ENCODE assay signal across 9 mouse cellular contexts in the genomic region with DNA sequence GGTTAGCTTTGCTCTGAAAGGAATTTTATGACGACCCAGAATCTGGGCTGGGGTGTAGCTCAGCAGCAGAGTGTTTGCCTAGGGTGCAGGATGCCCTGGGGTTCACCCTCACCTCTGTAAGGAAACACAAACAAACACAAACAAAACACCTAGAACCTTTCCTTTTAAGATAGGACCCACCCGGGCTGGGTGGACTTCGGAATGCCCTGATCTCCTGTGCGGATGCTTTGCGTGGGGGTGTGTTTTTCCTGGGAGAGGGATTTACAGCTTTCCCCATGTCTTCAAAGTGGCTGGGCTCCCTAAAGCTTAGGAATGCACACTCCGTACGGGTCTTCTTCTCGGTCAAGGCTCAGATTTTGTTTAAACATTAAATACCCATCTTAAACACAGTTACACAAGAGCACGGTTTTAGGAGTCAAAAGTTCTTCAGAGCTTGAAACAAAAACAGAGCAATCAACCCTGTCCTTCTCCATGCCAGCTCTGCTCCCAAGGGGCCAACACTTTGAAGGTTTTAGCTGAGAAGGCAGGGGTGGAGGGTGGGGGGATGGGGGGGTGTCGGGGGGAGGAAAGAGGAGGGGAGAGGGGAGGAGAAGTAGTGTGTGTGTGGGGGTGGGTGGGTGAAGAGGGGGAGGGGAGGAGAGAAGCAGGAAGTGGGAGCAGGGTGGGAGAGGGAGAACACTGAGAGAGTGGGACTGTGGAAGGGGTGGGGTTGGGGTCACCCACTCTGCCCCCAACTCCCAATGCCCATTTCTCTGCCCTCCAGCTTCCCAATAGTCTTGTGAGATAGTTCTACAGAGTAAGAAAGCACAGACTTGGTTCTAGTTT. TPM values are rescaled to one million over a fixed set of nuclear protein-coding genes. Genes with fewer than 3 reads are reported as not detected.
A peak's percentile ranks its signal among the peaks of the same experiment; 100 is the strongest.
DNase-seq lines count a peak whose midpoint lies in the region; ATAC-seq and TF ChIP-seq lines count a peak whose summit lies in the region.
"Had no signal": no experiment of that assay in that cellular context is flagged by ENCODE, and none has a peak within 500 bp of the region (broad histone marks: within the 10 kb centered on the region; RNA-seq: fewer than 3 reads in every experiment).

No protein-coding gene starts in this region.

- H3K4me3 ChIP-seq in gastrocnemius, adult 2 months, result no peak overlapping the region
- H3K4me3 ChIP-seq in kidney, embryonic 14.5 days (ENCODE audit: low read length), result no peak overlapping the region
- H3K4me3 ChIP-seq: megakaryocyte, embryonic 14.5 days had no signal

- peak overlapping the region; percentile 0; the same call in 1 of the 2 replicates for H3K9ac ChIP-seq in kidney, embryonic 14.5 days (ENCODE audit: low read depth, low read length)

- H3K4me1 ChIP-seq in kidney, embryonic 14.5 days (ENCODE audit: control insufficient read depth, insufficient read depth, low read length), result peaks cover 63% of the 10 kb centered on the region
- H3K4me1 ChIP-seq: megakaryocyte, embryonic 14.5 days had no signal

- no peaks in the 10 kb centered on the region for H3K27me3 ChIP-seq in kidney, embryonic 14.5 days (ENCODE audit: control insufficient read depth, insufficient read depth, low read length)
- no peaks in the 10 kb centered on the region for H3K27me3 ChIP-seq in splenic B cell, adult 2 months (ENCODE audit: control insufficient read depth, insufficient read depth, low read length, poor library complexity, severe bottlenecking)

- H3K4me2 ChIP-seq in kidney, embryonic 14.5 days (replicated peaks; ENCODE audit: low read depth, low read length), result peak overlapping the region; percentile 34

- WGBS in kidney, embryonic 14.5 days, result 4% methylated on average over 10 of the region's 10 CpGs

- TF ChIP-seq CTCF in gastrocnemius, adult 2 months (IDR thresholded peaks at IDR 0.05), result no peak

- H3K36me3 ChIP-seq in kidney, embryonic 14.5 days (ENCODE audit: control insufficient read depth, insufficient read depth, low read length), result no peaks in the 10 kb centered on the region
- H3K36me3 ChIP-seq in splenic B cell, adult 2 months (ENCODE audit: control insufficient read depth, insufficient read depth, low read length, poor library complexity, severe bottlenecking), result no peaks in the 10 kb centered on the region

- no peak for DNase-seq in gastrocnemius, adult 2 months
- no peak for DNase-seq in gastrocnemius, postnatal 14 days
- DNase-seq in lung, postnatal 10 days, result peak; percentile 29
- DNase-seq in lung, postnatal 25 days (ENCODE audit: low spot score), result no peak
- DNase-seq in splenic B cell, adult 2 months (ENCODE audit: low read depth, low spot score), result peak; percentile 28
- DNase-seq in spleen, postnatal 10 days (ENCODE audit: low spot score in 2 of 2), result no peak
- DNase-seq in adrenal gland, adult 8-10 months, result no peak

- no peaks in the 10 kb centered on the region for H3K9me3 ChIP-seq in kidney, embryonic 14.5 days (ENCODE audit: control insufficient read depth, low read length)
- H3K9me3 ChIP-seq: megakaryocyte, embryonic 14.5 days had no signal

- intact Hi-C loops in gastrocnemius, adult 2 months (cut with DNase I), result no loop called here
- intact Hi-C loops in gastrocnemius, postnatal 14 days (cut with DNase I; ENCODE audit: low total_unique reads), result no loop called here

- peak overlapping the region; percentile 57 for H3K27ac ChIP-seq in gastrocnemius, adult 2 months
- peak overlapping the region; percentile 90 for H3K27ac ChIP-seq in kidney, embryonic 14.5 days (ENCODE audit: low read depth, low read length)

- ATAC-seq in kidney, embryonic 14.5 days (ENCODE audit: low FRiP score, low TSS enrichment), result peak; percentile 76

RNA-seq across cellular contexts. Expression of gene Afap1, which starts 7.5 kb away (rescaled TPM):
- total RNA-seq in gastrocnemius, adult 2 months (2021), result 1 to 10 TPM; 7.4 to 8.3 TPM
- total RNA-seq in gastrocnemius, postnatal 14 days (2021), result 10 to 100 TPM; 11.0 to 14.5 TPM
- polyA plus RNA-seq in kidney, embryonic 14.5 days (2014; fragmentation: Nextera tagmentation; extraction: Ambion mirVana), result 16.8 and 23.6 TPM in 2 replicates
- 10 to 100 TPM; 15.9 to 32.3 (median 22.7) TPM for total RNA-seq in adrenal gland, adult 8-10 months (2022)

Comparison
In these comparisons a context has a peak if more than half of its experiments do, and no peak if none do; other contexts are left out.
1. DNase-seq: peak in lung, postnatal 10 days (single experiment) and splenic B cell, adult 2 months (single experiment); none in gastrocnemius, adult 2 months (single experiment), gastrocnemius, postnatal 14 days (single experiment), lung, postnatal 25 days (single experiment), spleen, postnatal 10 days (0 of 2) and adrenal gland, adult 8-10 months (single experiment).